Mouse (Mus musculus) spleen, adult 18-20 months (tissue): ENCODE data around the gene Mogs.

Source experiments
- DNase-seq, 2 experiments: peaks; one replicate each; pipeline ENCODE4 v3.0.0; 2022; ENCODE audit warnings: mixed read lengths in 2 of 2

Mogs gene

GRCm38 (mm10) chr6:83115011-83115671 is at the start of gene Mogs:
Gene Mogs (plus strand): TSS chr6:83115496.
- DNase-seq = peak; percentile 90 to 95

- no peak for DNase-seq
Observed at GRCm38 (mm10) chr6:83065995-83066394, 49.3 kb upstream of the Mogs start.

- no peak for DNase-seq
Observed at GRCm38 (mm10) chr6:83066441-83066840, 48.9 kb upstream of the Mogs start.

- no peak for DNase-seq
Observed at GRCm38 (mm10) chr6:83068221-83068620, 47.1 kb upstream of the Mogs start.

- no peak for DNase-seq
Observed at GRCm38 (mm10) chr6:83068706-83069487, 46.4 kb upstream of the Mogs start.

- no peak for DNase-seq
Observed at GRCm38 (mm10) chr6:83069488-83070246, 45.6 kb upstream of the Mogs start.

- DNase-seq = no peak
Observed at GRCm38 (mm10) chr6:83070247-83070310, 45.2 kb upstream of the Mogs start, which contains the start of gene Tlx2. Gene Tlx2 (minus strand): TSS chr6:83070293.

- no peak for DNase-seq
Observed at GRCm38 (mm10) chr6:83070311-83071219, 44.7 kb upstream of the Mogs start.

- no peak for DNase-seq
Observed at GRCm38 (mm10) chr6:83071220-83071619, 44.1 kb upstream of the Mogs start.

- DNase-seq = no peak
Observed at GRCm38 (mm10) chr6:83074979-83075378, 40.3 kb upstream of the Mogs start.

- DNase-seq = no peak
Observed at GRCm38 (mm10) chr6:83077630-83078323, 37.5 kb upstream of the Mogs start, which contains the start of gene Pcgf1. Gene Pcgf1 (plus strand): TSS chr6:83077869.

- DNase-seq = peak; percentile 98 to 100
Observed at GRCm38 (mm10) chr6:83078324-83078858, 36.9 kb upstream of the Mogs start.

- no peak for DNase-seq
Observed at GRCm38 (mm10) chr6:83080210-83080609, 35.1 kb upstream of the Mogs start.

- no peak for DNase-seq
Observed at GRCm38 (mm10) chr6:83083497-83083896, 31.8 kb upstream of the Mogs start.

GRCm38 (mm10) chr6:83084477-83084876 is 30.8 kb upstream of the Mogs start:
- DNase-seq = no peak

- no peak for DNase-seq
Observed at GRCm38 (mm10) chr6:83086121-83087035, 28.9 kb upstream of the Mogs start, which contains the start of gene Lbx2. Gene Lbx2 (plus strand): TSS chr6:83086367.

GRCm38 (mm10) chr6:83087205-83087925 is 27.9 kb upstream of the Mogs start:
- DNase-seq = no peak

- no peak for DNase-seq
Observed at GRCm38 (mm10) chr6:83087926-83088260, 27.4 kb upstream of the Mogs start.

- no peak for DNase-seq
Observed at GRCm38 (mm10) chr6:83092416-83093127, 22.7 kb upstream of the Mogs start.

GRCm38 (mm10) chr6:83095968-83096367 is 19.3 kb upstream of the Mogs start:
- no peak for DNase-seq
